Mouse (Mus musculus): ENCODE measurements around the gene Metap1. TPM values are rescaled to one million over a fixed set of nuclear protein-coding genes. Genes with fewer than 3 reads are reported as not detected.
"Not testable (repeated sequence)": the region's sequence is repeated elsewhere in the genome, so short reads cannot be mapped to it uniquely, and the experiment has no call there.

Metap1 gene
- polyA plus RNA-seq, 1 experiment, result not detected

DNA sequence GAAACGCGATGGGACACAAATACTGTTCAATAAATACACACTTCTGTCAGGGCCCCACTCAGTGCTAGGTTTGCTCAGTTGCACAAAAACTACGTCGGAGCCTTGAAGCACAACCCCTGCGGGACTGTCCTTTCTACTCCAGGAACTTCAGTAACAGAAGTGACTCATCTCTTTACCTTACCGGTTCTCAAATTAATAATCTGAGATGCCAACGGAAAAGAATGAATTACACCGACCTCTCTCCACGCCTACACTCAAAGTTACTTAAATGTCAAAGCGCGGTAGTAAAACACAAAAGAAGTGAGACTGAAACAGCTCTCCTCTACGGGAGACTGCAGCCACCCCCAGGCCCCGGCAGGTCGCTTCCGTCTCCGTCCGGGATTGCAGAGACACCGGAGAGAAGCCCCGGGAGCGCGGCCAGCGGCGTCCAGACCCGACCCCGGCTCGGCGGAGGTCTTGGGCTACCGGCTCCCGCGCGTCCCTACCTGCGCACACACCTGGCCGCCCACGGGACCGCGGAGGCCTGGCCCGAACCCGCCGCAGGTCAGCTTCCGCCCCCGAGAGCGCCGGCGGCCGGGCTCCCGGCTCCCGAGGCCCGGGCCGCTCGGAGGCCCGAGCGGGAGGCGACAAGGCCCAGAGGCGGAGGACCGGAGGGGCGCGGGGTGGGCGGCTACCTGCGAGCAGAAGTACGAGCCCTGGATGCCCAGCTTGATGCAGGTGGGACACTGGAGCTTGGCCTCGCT lies 560 bp downstream of the Metap1 start:
- TF ChIP-seq POLR2A (IDR thresholded peaks at IDR 0.05; ENCODE audit: insufficient read depth, low read depth, low read length) (no peak), CTCF (IDR thresholded peaks at IDR 0.05; ENCODE audit: insufficient read depth, low read depth, low read length) (no peak)
- Histone ChIP-seq H3K27ac (ENCODE audit: insufficient read depth, low read depth, low read length) (no peak overlapping the region), H3K4me1 (ENCODE audit: control insufficient read depth, insufficient read depth, low read length) (no peaks in the 10 kb centered on the region), H3K4me3 (ENCODE audit: insufficient read depth, low read depth, low read length) (peak overlapping the region; percentile 99)
- under 1% methylated on average over 61 of the region's 61 CpGs for WGBS

DNA sequence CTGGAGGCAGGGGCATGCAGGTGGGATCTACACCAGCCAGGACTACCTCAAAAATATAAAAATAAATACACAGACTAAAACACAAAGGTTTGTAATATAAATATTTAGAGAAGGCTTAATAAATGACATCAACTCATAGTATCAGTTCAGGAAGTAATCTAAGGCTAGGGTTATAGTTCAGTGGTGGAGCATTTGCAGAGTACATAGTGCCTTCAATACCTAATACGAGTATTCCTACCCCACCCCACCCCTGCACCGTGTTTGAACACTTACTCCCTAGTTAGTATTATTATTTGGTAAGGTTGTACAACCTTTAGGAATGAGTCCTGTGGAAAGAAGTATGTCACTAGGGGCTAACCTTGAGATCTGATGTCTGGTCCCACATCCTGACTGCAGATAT lies 6.1 kb downstream of the Metap1 start:
- H3K27ac ChIP-seq (ENCODE audit: insufficient read depth, low read depth, low read length), result no peak overlapping the region
- no peaks in the 10 kb centered on the region for H3K4me1 ChIP-seq (ENCODE audit: control insufficient read depth, insufficient read depth, low read length)
- no peak overlapping the region for H3K4me3 ChIP-seq (ENCODE audit: insufficient read depth, low read depth, low read length)
- no peak for TF ChIP-seq POLR2A (IDR thresholded peaks at IDR 0.05; ENCODE audit: insufficient read depth, low read depth, low read length)
- no peak for TF ChIP-seq CTCF (IDR thresholded peaks at IDR 0.05; ENCODE audit: insufficient read depth, low read depth, low read length)
- WGBS, result 92% methylated on average over 2 of the region's 2 CpGs

DNA sequence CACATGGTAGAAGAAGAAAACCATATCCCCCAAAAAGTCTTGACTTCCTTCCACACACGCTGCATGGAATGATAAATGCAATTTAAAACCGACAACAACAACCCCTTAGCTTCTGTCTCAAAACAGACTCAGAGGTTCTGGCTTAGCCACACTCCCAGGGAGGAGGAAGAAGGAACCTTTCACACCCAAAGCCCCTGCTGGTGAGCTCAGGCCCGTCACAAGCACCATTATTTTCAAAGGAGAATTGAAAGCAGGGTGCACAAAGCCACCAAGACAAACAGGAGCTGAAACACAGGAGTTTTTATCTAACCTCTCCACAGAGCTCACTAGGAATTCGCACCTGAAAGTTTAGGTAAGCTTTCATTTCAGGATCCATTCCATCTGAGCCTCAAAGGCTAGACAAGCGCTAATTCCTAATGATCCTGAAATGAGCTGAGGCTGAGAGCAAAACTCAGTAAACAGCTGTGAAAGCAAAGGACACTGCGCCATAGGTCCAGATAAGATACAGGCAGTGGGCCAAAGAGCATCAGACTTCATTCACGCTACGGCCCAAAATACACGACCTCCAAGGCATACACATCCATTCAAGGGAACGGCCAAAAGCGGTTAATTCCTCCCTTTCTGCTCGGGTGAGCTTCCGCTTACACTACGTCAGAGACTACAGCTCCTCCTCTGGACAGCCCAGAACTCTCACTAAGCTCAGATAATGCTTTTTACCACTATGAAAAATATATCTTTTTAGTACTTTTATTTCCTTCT lies 7.6 kb downstream of the Metap1 start:
- no peak for TF ChIP-seq CTCF (IDR thresholded peaks at IDR 0.05; ENCODE audit: insufficient read depth, low read depth, low read length)
- no peak for TF ChIP-seq POLR2A (IDR thresholded peaks at IDR 0.05; ENCODE audit: insufficient read depth, low read depth, low read length)
- Histone ChIP-seq H3K4me1 (ENCODE audit: control insufficient read depth, insufficient read depth, low read length) (peaks cover 2% of the 10 kb centered on the region; the same call in 1 of the 2 replicates), H3K4me3 (ENCODE audit: insufficient read depth, low read depth, low read length) (no peak overlapping the region), H3K27ac (ENCODE audit: insufficient read depth, low read depth, low read length) (no peak overlapping the region)
- WGBS, result 62% methylated on average over 14 of the region's 14 CpGs

DNA sequence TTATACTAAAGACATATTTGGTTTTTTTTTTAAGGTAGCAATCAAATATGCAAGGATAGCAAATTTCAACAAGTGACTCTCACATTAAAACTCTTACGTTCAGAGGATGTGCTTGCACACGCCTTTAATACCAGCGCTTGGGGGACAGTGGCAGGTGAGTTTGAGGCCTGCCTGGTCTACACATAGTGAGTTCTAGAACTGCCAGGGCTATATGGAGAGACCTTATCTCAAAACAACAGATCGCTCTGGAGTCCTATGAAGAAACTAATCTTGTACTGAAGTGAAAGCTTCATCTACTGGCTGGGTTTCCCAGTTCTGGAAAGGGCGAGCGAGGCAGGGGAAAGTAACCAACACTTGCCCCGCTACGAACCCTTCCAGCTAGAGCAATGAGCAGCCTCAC lies 9.8 kb downstream of the Metap1 start:
- H3K27ac ChIP-seq (ENCODE audit: insufficient read depth, low read depth, low read length), result no peak overlapping the region
- no peak overlapping the region for H3K4me3 ChIP-seq (ENCODE audit: insufficient read depth, low read depth, low read length)
- 97% methylated on average over 8 of the region's 8 CpGs for WGBS
- peaks cover 2% of the 10 kb centered on the region; the same call in 1 of the 2 replicates for H3K4me1 ChIP-seq (ENCODE audit: control insufficient read depth, insufficient read depth, low read length)
- TF ChIP-seq POLR2A (IDR thresholded peaks at IDR 0.05; ENCODE audit: insufficient read depth, low read depth, low read length), result no peak
- no peak for TF ChIP-seq CTCF (IDR thresholded peaks at IDR 0.05; ENCODE audit: insufficient read depth, low read depth, low read length)

DNA sequence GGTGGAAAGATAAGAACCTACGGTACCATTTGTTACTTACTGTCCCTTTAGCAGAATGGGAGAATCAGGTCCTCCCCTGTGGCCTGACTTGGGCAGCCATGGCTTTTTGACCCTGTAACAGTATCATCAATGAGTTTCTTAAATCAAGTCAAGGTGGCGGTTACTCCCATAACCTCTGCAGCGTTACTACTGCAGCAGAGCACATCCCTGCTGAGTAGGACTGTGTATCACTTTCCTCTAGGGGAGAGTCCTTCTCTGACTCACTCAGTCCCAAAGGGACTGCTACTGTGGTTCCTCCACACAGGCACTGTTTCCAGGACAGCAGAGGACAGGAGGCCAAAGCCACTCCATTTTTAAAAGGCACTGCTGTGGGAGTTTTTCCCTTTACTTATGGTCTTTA lies 18.2 kb downstream of the Metap1 start:
- Histone ChIP-seq H3K4me3 (ENCODE audit: insufficient read depth, low read depth, low read length) (no peak overlapping the region), H3K27ac (ENCODE audit: insufficient read depth, low read depth, low read length) (no peak overlapping the region), H3K4me1 (ENCODE audit: control insufficient read depth, insufficient read depth, low read length) (no peaks in the 10 kb centered on the region)
- 88% methylated on average over 3 of the region's 3 CpGs for WGBS
- no peak for TF ChIP-seq CTCF (IDR thresholded peaks at IDR 0.05; ENCODE audit: insufficient read depth, low read depth, low read length)
- no peak for TF ChIP-seq POLR2A (IDR thresholded peaks at IDR 0.05; ENCODE audit: insufficient read depth, low read depth, low read length)

DNA sequence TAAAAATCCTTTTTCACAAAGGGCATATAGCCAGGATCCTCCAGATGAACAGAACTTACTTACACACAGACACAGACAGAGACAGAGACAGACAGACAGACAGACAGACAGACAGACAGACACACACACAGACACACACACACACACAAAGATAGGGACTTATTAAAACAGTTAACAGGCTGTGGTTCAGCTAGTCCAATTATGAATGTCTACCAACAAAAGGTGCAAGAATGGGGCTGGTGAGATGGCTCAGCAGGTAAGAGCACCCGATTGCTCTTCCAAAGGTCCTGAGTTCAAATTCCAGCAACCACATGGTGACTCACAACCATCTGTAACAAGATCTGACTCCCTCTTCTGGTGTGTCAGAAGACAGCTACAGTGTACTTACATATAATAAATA lies 22.7 kb downstream of the Metap1 start:
- not testable (repeated sequence) for H3K4me3 ChIP-seq (ENCODE audit: insufficient read depth, low read depth, low read length); H3K27ac ChIP-seq (ENCODE audit: insufficient read depth, low read depth, low read length); H3K4me1 ChIP-seq (ENCODE audit: control insufficient read depth, insufficient read depth, low read length)
- WGBS, result 97% methylated on average over 1 of the region's 1 CpGs

DNA sequence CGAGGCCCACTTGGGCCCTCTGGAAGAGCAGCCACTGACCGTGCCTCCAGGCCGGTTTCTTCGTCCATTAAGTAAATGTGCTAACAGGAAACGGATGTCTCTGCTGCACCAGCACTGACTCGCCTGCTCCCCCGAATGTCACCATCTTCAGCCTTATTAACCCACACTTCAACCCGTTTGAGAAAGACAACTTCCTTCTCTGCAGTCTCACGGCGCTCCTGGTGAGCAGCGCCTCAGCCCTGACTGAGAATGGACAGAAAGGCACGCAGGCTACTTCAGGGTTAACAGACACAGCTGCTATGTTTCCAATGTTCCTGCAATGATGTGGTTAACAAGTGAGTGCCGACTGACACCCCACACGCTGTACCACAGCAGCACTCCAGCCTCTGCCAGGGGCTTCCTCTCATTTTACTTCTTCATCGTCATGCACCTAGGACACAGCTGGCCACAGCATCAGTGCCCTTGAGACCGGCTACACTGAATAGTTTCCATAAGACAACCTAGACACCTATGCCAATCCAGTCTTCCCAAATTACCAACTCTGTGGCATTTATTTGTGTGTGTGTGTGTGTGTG lies 24.7 kb downstream of the Metap1 start:
- Histone ChIP-seq H3K4me1 (ENCODE audit: control insufficient read depth, insufficient read depth, low read length) (no peaks in the 10 kb centered on the region), H3K4me3 (ENCODE audit: insufficient read depth, low read depth, low read length) (no peak overlapping the region), H3K27ac (ENCODE audit: insufficient read depth, low read depth, low read length) (no peak overlapping the region)
- WGBS, result 84% methylated on average over 16 of the region's 16 CpGs
- TF ChIP-seq CTCF (IDR thresholded peaks at IDR 0.05; ENCODE audit: insufficient read depth, low read depth, low read length) (no peak), POLR2A (IDR thresholded peaks at IDR 0.05; ENCODE audit: insufficient read depth, low read depth, low read length) (no peak)

DNA sequence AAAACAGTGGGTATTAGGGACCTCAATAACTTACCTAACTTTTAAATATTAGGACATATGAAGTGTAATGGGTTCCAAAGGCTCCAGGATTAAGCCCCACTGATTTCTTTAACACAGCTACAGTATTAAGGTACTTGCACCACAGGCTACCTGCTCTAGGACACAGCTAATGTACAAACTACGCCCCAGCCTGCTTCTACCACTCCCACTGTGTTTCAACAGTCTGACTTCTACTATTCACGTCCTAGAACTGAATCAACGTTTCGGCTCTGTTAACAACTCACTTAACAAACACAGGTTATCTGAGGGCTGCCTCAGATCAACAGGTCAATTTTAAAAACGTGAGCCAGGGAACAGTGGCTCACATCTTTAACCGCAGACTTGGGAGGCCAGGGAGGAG lies 25.5 kb downstream of the Metap1 start:
- H3K4me3 ChIP-seq (ENCODE audit: insufficient read depth, low read depth, low read length), result no peak overlapping the region
- no peaks in the 10 kb centered on the region for H3K4me1 ChIP-seq (ENCODE audit: control insufficient read depth, insufficient read depth, low read length)
- 93% methylated on average over 6 of the region's 6 CpGs for WGBS
- H3K27ac ChIP-seq (ENCODE audit: insufficient read depth, low read depth, low read length), result no peak overlapping the region
- TF ChIP-seq POLR2A (IDR thresholded peaks at IDR 0.05; ENCODE audit: insufficient read depth, low read depth, low read length), result no peak
- no peak for TF ChIP-seq CTCF (IDR thresholded peaks at IDR 0.05; ENCODE audit: insufficient read depth, low read depth, low read length)

DNA sequence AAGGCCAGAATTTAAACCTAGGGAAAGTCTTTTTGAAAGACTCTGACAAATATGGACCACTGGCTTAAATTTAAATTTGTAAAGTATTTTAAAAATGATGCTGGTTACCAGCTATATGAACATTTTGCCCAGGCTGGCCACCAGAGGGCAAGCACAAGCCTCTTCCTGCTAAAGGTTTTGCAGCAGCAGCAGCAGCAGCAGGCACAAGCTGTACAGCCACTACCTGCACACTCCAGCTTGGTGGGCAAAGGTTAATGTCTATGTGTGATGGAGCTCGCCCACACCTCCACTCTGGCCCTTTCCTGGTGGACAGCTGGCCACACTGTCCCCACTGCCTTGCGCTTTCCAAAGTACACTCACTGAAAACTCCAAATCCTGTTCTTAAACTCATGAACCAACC lies 26.2 kb downstream of the Metap1 start:
- Histone ChIP-seq H3K4me3 (ENCODE audit: insufficient read depth, low read depth, low read length) (no peak overlapping the region), H3K4me1 (ENCODE audit: control insufficient read depth, insufficient read depth, low read length) (no peaks in the 10 kb centered on the region), H3K27ac (ENCODE audit: insufficient read depth, low read depth, low read length) (no peak overlapping the region)
- WGBS, result 94% methylated on average over 2 of the region's 2 CpGs
- peak; percentile 56 for TF ChIP-seq CTCF (IDR thresholded peaks at IDR 0.05; ENCODE audit: insufficient read depth, low read depth, low read length)
- no peak for TF ChIP-seq POLR2A (IDR thresholded peaks at IDR 0.05; ENCODE audit: insufficient read depth, low read depth, low read length)
